Mouse (Mus musculus) natural killer cell, adult 2 months (primary cell): ENCODE measurements around the gene Map3k1.

Experiments used
- DNase-seq, 2 experiments: peaks; one replicate each; pipeline ENCODE4 v3.0.0; 2022; ENCODE audit warnings: low spot score in 2 of 2

The Map3k1 gene

GRCm38 (mm10) chr13:111808637-111809465 is at the start of gene Map3k1:
Map3k1 (minus strand) TSS chr13:111808993.
- DNase-seq: peak; percentile 53 to 77

GRCm38 (mm10) chr13:111856786-111857455 is 48.1 kb upstream of the Map3k1 start:
- no peak for DNase-seq

- no peak for DNase-seq
Measured at GRCm38 (mm10) chr13:111856232-111856631, 47.4 kb upstream of the Map3k1 start.

GRCm38 (mm10) chr13:111852451-111853224 is 43.8 kb upstream of the Map3k1 start:
- no peak for DNase-seq

- DNase-seq: no peak
Measured at GRCm38 (mm10) chr13:111850046-111850837, 41.4 kb upstream of the Map3k1 start.

GRCm38 (mm10) chr13:111845471-111845870 is 36.7 kb upstream of the Map3k1 start:
- peak in 1 of 2 experiments; percentile 39 for DNase-seq

GRCm38 (mm10) chr13:111844313-111844712 is 35.5 kb upstream of the Map3k1 start:
- no peak for DNase-seq

- DNase-seq: no peak
Measured at GRCm38 (mm10) chr13:111835787-111836186, 27.0 kb upstream of the Map3k1 start.

GRCm38 (mm10) chr13:111834613-111835012 is 25.8 kb upstream of the Map3k1 start:
- DNase-seq: no peak

GRCm38 (mm10) chr13:111829473-111829872 is 20.7 kb upstream of the Map3k1 start:
- DNase-seq: no peak

- DNase-seq: no peak
Measured at GRCm38 (mm10) chr13:111827481-111827880, 18.7 kb upstream of the Map3k1 start.

GRCm38 (mm10) chr13:111824178-111824577 is 15.4 kb upstream of the Map3k1 start:
- no peak for DNase-seq

- DNase-seq: no peak
Measured at GRCm38 (mm10) chr13:111821727-111822375, 13.1 kb upstream of the Map3k1 start.

- peak in 1 of 2 experiments; percentile 45 for DNase-seq
Measured at GRCm38 (mm10) chr13:111819618-111820385, 11.0 kb upstream of the Map3k1 start.

- no peak for DNase-seq
Measured at GRCm38 (mm10) chr13:111819106-111819505, 10.3 kb upstream of the Map3k1 start.

- no peak for DNase-seq
Measured at GRCm38 (mm10) chr13:111818216-111818903, 9.6 kb upstream of the Map3k1 start.

GRCm38 (mm10) chr13:111817773-111818172 is 9.0 kb upstream of the Map3k1 start:
- no peak for DNase-seq

- no peak for DNase-seq
Measured at GRCm38 (mm10) chr13:111816431-111816830, 7.6 kb upstream of the Map3k1 start.

- no peak for DNase-seq
Measured at GRCm38 (mm10) chr13:111815486-111815885, 6.7 kb upstream of the Map3k1 start.
